Mouse (Mus musculus): ENCODE data around the gene Mrps7.

- TF ChIP-seq POLR2A (IDR thresholded peaks at IDR 0.05; ENCODE audit: extremely low read depth, insufficient read depth, low read length) (no peak), CTCF (IDR thresholded peaks at IDR 0.05; ENCODE audit: extremely low read depth, insufficient read depth, low read length) (no peak)
Measured at GRCm38 (mm10) chr11:115632862-115633261, 29.1 kb downstream of the Mrps7 start.

Data from cortical plate, adult 2 months (tissue).